Mouse (Mus musculus) mature B cell (primary cell): ENCODE results near the gene Mon2.
"Not testable (repeated sequence)": the region's sequence is repeated elsewhere in the genome, so short reads cannot be mapped to it uniquely, and the experiment has no call there.

Source experiments
- in situ Hi-C: fragments of 300-500 bp; cut with MboI; formaldehyde crosslinking; loops from 2 replicates; pipeline ENCODE4 v1.14.3; 2019

The Mon2 gene

DNA sequence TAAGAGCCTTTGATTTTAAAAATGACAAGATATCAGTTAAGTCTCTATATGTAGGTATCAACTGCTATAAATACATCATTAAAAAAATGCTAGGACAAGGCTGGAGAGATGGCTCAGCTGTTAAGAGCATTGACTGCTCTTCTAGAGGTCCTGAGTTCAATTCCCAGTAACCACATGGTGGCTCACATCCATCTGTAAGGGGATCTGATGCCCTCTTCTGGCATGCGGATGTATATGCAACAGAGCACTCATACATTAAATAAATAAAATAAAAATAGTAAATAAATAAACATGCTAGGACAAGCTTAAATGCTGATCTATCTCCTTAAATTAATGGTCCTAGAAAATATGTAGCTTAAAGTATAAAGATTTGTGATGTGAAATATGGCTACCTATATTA is 19.2 kb downstream of the Mon2 start:
- in situ Hi-C loops, result no loop called here

GRCm38 (mm10) chr10:123056463-123056862 is 19.8 kb downstream of the Mon2 start:
- in situ Hi-C loops, result no loop called here

- in situ Hi-C loops, result no loop called here
Measured at GRCm38 (mm10) chr10:123055205-123056000, 20.9 kb downstream of the Mon2 start.

DNA sequence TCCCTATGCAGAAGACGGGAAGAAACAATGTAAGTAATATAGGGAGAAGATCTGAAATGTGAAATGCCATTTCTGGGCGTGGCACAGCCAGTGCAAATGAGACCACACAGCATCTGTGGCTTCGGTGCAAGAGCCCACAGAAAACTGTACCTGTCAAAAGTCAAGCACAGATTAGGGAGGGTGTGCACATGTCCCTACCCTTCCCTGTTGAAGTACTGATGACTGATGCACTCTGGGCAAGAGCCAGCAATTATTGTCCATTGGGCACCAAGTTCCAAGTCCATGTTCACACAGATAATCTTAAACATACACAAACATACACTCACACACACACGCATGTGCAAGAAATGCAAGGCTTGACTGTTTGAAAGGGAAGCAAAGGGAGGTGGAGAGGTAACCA is 22.7 kb downstream of the Mon2 start:
- in situ Hi-C loops, result no loop called here

DNA sequence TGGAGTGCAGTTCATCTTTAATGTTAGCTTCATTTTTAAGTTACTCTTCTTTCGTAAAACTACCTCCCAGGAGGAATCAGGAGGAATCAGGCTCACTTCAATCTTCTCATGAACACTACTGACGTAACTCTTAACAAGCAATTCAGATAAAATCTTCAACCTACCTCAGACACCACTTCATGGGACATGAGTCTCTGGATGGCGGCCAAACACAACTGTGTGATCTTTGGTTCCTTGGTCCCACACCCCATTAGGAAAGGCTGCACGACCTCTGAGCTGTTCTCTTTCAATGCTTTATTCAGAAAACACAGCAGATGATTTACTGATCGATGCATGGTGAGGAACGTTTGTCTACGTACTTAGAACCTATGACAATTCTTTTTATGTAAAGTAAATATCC is 24.3 kb downstream of the Mon2 start:
- in situ Hi-C loops, result no loop called here

DNA sequence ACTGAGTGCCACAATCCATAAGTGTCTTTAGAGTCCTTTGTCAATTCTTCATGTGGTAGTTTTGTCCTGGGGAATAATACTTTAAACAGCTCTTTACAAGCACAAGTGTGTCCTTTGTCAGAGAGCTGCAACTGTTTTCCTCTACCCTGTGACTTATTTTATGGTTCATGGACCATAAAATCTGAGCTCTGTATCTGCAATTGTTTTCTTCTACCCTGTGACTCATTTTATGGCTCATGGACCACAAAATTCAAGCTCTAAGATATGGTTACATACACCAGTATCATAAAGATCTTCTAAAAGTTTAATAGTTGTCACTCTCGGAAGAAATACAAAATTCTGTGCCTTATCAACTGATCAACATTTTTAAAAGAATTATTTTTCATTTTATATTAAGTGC is 27.6 kb downstream of the Mon2 start:
- in situ Hi-C loops, result no loop called here

DNA sequence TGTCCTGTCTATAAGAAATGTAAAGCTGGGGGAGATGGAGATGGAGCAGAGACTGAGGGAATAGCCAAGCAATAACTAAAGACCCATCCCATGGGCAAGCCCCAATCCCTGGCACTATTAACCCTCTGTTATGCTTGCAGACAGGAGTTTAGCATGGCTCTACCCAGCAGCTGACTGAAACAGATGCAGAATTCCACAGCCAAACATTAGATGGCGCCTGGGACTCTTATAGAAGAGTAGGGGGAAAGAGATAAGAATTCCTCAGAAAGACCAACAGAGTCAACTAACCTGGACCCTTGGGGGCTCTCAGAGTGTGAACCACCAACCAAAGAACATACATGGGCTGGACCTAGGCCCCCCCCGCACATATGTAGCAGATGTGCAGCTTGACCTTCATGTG is 36.4 kb downstream of the Mon2 start:
- in situ Hi-C loops, result no loop called here

GRCm38 (mm10) chr10:123032078-123032646 is 44.1 kb downstream of the Mon2 start:
- in situ Hi-C loops, result no loop called here

DNA sequence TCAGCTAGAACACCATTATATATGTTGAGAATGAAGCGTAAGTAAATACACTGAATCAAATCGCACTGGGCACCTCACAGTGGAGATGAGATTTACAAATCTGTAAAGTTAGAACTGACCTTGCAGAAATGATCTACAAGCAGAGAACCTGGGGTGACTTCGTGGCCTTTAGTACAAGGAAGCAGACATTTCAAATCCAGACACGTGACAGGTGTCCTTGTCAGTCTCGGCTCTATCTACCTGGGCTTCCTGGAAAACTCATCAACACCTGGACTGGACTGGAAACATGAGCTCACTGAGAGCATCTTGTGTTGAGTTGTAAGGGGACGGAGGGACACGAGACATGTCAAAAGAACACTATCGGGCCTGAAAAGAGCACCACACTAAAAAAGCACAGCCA is 44.9 kb downstream of the Mon2 start:
- in situ Hi-C loops, result no loop called here

DNA sequence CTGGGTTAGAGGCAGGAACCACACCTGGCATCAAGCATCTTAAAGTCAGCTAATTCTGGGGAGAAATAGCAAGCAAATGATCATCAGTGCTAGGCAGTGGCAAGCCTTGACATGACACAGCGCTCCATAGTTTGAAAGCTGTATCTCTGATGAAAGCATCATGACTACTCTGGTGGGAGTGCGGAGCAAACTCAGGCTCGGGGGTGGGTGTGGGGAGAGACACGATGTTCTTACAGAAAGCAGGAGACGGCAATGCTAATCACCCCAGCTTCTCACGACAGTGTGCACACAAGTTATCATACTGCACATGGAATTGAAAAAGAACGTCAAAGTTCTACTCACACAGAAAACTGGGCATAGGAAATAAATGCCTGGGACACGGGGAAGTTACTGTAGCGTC is 45.7 kb downstream of the Mon2 start:
- in situ Hi-C loops, result no loop called here

- in situ Hi-C loops, result no loop called here
Measured at GRCm38 (mm10) chr10:123028949-123029348, 47.4 kb downstream of the Mon2 start.

- in situ Hi-C loops, result not testable (repeated sequence)
Measured at GRCm38 (mm10) chr10:123026736-123027135, 49.6 kb downstream of the Mon2 start.

GRCm38 (mm10) chr10:123013435-123013834 is 62.9 kb downstream of the Mon2 start:
- in situ Hi-C loops, result no loop called here

GRCm38 (mm10) chr10:123011421-123011820 is 64.9 kb downstream of the Mon2 start:
- in situ Hi-C loops, result no loop called here

DNA sequence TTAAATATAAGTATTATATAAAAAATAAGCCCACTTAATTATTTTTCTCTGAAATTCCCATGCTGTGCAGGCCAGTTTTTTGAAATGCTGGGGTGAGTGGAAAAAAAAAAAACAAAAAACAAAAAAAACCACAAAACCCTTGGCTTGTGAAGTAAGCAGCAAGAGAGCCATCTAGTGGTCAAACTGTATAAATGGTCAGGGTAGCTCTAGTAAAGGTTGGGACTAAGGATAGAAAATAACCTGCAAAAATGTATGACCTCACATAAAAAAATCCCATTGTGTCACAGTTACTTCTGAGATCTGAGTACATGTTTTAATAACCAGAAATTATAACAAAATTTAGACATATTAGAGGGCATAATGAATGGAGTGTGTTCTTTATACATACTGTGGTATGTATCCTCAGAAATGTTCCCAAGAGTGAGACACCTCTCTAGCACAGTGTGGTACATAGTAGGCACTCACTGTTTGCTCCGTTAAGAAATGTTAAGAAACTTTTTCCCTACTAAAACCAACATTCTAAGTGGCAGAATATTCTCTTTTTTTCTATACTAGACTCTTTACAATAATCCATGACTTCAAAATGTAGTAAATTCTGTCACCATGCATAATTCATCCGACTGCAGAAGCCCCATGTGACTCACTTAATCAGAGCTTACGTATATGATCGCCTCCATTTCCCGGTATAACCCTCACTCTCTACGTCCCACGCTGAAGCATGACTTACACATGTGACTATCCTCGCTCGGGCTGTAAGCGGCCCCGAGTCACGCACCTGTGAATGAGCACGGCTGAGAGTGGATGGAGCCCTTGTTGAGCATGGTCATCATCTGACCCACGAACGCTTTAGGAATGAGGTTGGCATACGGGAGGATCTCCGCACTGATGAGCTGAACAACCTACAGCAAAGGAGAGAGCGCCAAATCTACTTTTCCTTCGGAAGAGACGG is 70.8 kb downstream of the Mon2 start:
- in situ Hi-C loops, result no loop called here

DNA sequence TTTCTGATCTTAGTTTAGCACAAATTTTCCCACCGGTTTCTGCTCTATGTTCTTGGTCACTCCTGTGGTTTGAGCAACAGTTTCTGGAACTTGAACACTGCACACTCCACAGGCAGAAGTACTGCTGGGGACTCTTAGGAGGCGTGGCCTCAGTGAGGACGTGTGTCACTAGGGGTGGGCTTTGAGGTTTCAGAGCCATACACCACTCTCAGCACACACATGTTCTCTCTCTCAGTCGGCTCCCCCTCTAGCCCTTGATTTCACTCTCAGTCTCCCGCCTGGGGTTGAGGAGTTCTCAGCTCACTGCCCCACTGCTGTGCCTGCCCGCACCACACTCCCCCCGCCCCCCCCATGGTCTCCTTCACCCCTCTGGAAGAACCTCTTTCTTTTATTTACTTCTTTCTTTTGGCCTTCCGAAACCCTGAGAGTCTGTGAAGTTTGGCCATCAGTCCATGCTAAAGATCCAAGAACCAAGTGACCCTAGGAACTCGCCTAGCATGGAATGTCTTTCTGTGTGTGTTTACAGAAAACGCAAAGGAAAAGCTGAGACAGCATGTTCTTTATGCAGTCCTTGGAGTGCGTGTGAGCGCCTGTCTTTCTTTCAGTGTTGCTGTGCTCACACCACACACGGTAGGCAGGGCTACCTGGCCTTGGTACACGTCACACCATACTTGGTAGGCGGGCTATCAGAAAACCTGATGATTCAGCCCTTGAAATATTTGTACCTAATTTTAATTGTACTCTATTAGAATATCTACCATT is 71.6 kb downstream of the Mon2 start:
- in situ Hi-C loops, result no loop called here

GRCm38 (mm10) chr10:123001985-123002384 is 74.3 kb downstream of the Mon2 start:
- in situ Hi-C loops, result no loop called here

DNA sequence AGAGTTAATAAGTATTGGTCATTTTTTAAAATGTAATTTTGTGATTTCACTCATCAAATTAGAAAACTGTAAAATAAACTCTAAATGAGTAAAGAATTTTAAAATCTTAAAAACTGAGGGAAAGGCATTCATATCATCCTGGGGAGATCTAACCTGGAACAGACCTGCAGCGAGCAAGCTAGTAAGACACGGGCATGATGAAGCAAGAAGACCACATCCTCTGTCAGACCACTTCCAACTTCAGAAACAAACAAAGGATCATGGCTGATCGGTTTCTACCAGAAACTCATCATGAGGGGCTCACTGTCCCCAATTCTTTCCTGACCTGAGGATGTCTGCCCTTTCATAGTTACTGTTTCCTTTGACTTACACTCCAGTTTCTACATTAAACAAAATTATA is 74.9 kb downstream of the Mon2 start:
- in situ Hi-C loops, result no loop called here

GRCm38 (mm10) chr10:122999356-122999755 is 76.9 kb downstream of the Mon2 start:
- in situ Hi-C loops, result no loop called here

GRCm38 (mm10) chr10:122997852-122998251 is 78.5 kb downstream of the Mon2 start:
- in situ Hi-C loops, result no loop called here

- in situ Hi-C loops, result no loop called here
Measured at GRCm38 (mm10) chr10:122994402-122995107, 81.8 kb downstream of the Mon2 start.
